Mouse (Mus musculus): ENCODE measurements around the gene Cfap97d1.

DNA sequence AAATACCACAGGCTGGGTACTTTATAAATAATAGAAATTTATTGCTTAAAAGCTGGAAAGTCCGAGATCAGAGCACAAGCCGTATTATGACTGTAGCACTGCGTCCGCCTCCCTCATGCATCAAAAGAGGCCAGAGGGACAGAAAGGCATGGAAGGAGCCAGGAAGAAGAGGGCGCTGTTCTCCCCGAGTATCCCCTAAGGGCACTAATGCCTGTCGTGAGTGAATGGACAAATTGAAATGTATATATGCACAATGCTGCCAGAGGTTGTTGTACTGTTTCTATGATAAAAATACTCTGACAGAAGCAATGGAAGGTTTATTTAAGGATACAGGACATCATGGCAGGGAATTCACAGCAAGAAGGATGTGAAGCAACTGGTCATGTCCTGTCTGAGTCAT is 45.9 kb downstream of the Cfap97d1 start:
- TF ChIP-seq CTCF (IDR thresholded peaks at IDR 0.05; ENCODE audit: extremely low read depth, insufficient read length, insufficient replicate concordance, low read depth, low read length) (no peak), POLR2A (IDR thresholded peaks at IDR 0.05; ENCODE audit: low read depth, low read length) (no peak)

Data from small intestine, adult 2 months (tissue).